Mouse (Mus musculus): ENCODE measurements at regions not wholly inside any gene's neighbourhood (a gene's known extent, or its start where the extent isn't known, plus 50 kb on each side); places are given as distances from the start of the nearest gene placed in this dataset.

- no peak for DNase-seq
These were observed 145.8 kb downstream of the Setd4 start for GRCm38 (mm10) chr16:93458011-93458585.

DNA sequence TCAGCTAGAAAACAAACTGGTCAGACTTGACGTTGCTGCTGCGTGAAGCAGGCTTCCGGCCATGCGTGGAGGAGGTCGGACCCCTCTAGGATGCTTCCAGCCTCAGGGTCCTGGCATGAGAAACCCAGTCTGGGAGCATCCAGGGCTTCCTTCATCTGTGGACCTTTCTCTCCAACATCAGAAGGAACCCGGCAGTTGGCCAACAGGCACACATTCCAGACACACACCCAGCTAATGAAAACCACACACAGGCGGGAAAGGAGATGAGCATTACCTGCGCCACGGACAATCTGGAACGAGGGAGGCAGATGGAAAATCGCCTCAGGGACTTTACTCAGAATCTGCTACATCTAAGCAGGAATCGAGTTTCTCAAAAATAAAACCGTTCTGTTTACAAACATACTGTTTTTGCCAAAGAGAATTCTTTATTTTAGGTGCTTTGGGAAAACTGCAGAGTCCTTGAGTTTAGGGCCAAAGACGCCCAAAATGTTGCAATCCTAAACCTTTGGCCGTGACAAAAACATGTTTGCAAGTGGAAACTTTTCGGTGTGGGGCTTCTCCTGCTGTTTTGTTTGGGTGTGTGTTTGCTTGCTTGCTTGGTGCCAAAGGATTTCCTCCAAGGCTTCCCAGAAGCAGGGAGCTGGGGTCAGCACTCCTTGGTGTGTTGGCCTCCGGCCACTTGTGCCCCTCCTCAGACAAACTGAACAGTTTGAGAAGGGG, 147.0 kb downstream of the Setd4 start:
- DNase-seq, result no peak

GRCm38 (mm10) chr16:93454080-93454997, 149.5 kb downstream of the Setd4 start:
- peak; percentile 36 for DNase-seq

- no peak for DNase-seq
These were observed 150.8 kb downstream of the Setd4 start for GRCm38 (mm10) chr16:93453056-93453455.

DNA sequence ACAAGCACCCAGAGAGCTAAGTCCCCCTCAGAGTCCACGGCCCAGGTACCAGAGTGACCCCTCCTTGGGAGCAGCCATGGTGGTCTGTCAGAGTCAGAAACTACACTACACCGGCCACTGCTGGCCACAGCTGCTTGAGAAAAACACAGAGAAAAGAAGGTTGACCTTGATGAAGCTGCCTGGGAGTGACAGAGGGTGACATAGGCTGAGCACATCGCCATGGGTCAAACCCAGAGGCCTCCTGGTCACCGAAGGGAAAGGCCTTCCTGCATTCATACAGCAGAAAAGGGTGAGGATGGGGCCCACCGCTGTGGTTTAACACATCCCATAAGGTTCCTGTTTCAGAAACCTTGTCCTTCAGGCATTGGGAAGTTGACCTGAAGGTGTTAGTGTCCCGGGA, 153.0 kb downstream of the Setd4 start:
- DNase-seq, result no peak

- DNase-seq, result no peak
These were observed 153.9 kb downstream of the Setd4 start for GRCm38 (mm10) chr16:93449925-93450324.

DNA sequence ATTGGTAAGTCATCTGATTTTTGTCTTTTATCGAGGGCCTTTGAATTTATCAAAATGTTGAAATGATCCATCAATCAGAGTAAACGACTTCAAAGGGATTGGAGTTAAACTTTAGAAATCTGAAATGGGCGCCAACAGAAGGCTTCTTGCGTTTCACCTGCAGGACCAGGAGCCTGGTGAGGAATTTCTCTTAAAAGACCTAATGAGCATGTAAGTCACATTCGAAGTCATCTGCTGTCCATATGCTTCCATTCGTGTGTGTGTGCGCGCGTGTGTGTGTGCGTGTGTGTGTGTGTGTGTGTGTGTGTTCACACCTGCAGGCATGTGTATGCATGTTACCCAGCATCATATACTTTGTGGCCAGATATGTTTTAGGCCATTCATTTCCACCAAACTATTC, 155.7 kb downstream of the Setd4 start:
- DNase-seq, result no peak

DNA sequence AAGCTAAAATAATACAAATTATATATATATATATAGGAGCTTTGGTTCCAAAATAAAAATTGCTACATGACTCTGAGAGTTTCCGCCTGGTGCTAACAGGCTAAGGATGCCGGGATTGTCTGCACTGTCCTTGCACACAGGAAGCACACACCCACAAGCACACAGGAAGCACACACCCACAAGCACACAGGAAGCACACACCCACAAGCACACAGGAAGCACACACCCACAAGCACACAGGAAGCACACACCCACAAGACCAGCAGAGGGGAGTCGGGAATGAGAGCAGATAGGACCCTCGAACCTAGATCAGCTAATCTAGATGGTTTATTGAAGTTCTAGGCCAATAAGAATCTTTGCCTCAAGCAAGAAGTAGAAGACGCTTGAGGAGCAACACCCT, 156.9 kb downstream of the Setd4 start:
- no peak for DNase-seq

GRCm38 (mm10) chr16:93446206-93446605, 157.7 kb downstream of the Setd4 start:
- no peak for DNase-seq

DNA sequence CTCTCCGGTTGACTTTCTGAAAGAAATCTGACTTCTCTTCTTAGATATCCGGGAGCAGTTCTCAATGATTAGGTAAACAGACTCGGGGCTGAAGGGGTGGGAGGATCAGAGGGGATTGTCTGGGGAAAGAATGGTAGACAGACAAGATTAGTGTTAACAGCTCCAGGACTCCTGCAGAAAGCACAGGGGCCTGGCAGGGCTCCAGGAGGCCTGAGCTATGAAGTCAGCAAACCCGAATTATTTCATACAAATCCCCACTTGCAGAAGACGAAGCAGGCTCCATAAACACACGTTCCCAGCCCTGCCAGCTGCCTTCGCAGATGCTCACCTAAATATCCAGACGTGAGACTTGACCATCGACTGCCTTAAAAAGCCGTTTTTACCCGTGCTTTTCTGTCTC, 161.0 kb downstream of the Setd4 start:
- DNase-seq, result no peak

GRCm38 (mm10) chr16:93437608-93438425, 166.0 kb downstream of the Setd4 start:
- no peak for DNase-seq

- no peak for DNase-seq
These were observed 167.1 kb downstream of the Setd4 start for GRCm38 (mm10) chr16:93436732-93437131.

GRCm38 (mm10) chr16:93431316-93431715, 172.5 kb downstream of the Setd4 start:
- no peak for DNase-seq

- no peak for DNase-seq
These were observed 174.5 kb downstream of the Setd4 start for GRCm38 (mm10) chr16:93429324-93429781.

DNA sequence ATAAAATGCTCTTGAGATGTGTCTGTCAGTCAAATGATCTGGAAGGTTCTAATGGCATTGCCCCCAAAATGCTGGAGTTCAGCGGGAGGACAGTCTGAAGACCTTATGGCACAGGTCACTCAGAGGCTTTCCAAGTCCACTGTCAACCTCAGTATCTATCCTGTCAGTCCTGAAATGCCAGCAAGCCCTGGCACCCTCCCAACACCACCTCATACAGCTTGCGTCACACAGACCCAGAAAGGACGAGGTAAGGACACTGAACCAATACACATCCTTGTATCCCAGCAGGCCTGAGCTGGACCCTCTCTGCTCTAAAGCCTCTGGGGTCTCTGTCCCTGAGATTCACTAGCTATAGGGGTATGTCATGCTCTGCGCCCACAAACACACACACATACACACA, 176.6 kb downstream of the Setd4 start:
- DNase-seq, result no peak

GRCm38 (mm10) chr16:93425731-93426130, 178.1 kb downstream of the Setd4 start:
- DNase-seq, result no peak

- DNase-seq, result no peak
These were observed 180.7 kb downstream of the Setd4 start for GRCm38 (mm10) chr16:93423174-93423573.

DNA sequence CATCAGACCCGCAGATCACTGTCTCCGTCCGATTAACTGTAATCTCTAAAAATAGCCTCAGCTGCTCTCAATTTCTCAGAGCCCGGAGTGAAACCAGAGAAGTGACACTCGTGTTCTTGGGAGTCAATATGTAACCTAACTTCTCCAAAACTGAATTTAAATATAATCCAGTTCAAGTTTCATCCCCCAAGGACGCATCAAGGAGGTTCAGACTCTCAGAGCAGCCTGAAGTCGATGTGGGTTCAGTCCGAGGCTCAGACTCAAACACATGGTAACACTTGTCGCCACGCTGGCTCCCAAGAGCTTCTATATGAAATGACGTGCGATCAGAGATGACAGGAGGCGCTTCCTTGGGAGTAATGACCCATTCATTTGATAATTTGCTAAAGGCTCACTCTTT, 181.6 kb downstream of the Setd4 start:
- DNase-seq, result no peak

- DNase-seq, result peak; percentile 4
These were observed 185.6 kb downstream of the Setd4 start for GRCm38 (mm10) chr16:93418246-93418645.

GRCm38 (mm10) chr16:93417831-93418230, 186.0 kb downstream of the Setd4 start:
- no peak for DNase-seq

DNA sequence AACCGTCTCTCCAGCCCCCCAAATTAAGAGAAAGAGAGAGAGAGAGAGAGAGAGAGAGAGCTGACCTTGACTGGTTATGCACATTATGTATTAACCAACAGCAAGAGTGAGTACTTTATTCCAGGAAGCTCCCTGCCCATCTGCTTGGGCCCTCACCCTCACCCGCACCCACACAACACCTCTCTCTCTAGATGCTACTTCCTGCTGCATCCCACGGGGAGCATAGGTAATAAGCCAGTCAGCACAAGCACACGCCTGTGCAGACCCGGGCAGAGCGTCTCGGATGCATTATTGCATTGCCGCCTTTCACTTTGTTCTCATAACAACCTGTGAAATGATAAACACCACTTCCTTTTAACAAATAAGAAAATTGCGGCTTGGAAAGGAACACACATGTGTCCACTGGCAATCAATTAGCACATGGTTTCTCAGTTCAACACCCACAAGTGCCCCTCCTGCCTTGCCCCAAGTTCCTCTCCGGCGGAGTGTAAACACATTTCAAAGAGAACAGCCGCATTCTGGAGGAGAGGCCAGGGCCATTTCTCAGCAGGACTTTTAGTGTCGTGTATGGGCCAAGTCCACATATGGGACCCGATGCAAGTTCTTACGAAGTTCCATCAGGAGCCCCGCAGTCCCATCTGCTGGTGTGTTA, 211.7 kb downstream of the Setd4 start:
- DNase-seq, result no peak

GRCm38 (mm10) chr16:93387578-93388116, 216.2 kb downstream of the Setd4 start:
- DNase-seq, result no peak
